Mouse (Mus musculus) spleen, adult 2 months (tissue): Measurements from ENCODE around the gene Kcnip3. TPM values are rescaled to one million over a fixed set of nuclear protein-coding genes. Genes with fewer than 3 reads are reported as not detected.

Source experiments
- DNase-seq, 2 experiments: peaks; one replicate each; pipeline versions ENCODE4 v3.0.0 to v3.0.0-alpha.2; 2012 to 2021; ENCODE audit warnings: low spot score in 2 of 2, low read depth in 1 of 2
- H3K27ac ChIP-seq: fragments of 200-500 bp; 2 replicates; pipeline ENCODE4 v1.5.1; 2012; ENCODE audit warnings: low read length, inconsistent platforms; ENCODE audit not compliant: insufficient read depth
- H3K27me3 ChIP-seq: fragments of 200-500 bp; 2 replicates; pipeline ENCODE4 v1.6.1; 2012; ENCODE audit warnings: mild to moderate bottlenecking, moderate library complexity, low read length, inconsistent platforms; ENCODE audit not compliant: control insufficient read depth, insufficient read depth
- H3K36me3 ChIP-seq: fragments of 200-500 bp; 2 replicates; pipeline ENCODE4 v1.6.1; 2012; ENCODE audit warnings: mild to moderate bottlenecking, low read length, inconsistent platforms; ENCODE audit not compliant: control insufficient read depth, insufficient read depth
- H3K4me1 ChIP-seq: fragments of 200-500 bp; 2 replicates; pipeline ENCODE4 v1.6.1; 2011; ENCODE audit warnings: inconsistent platforms; ENCODE audit not compliant: control insufficient read depth, insufficient read depth, insufficient read length
- H3K4me3 ChIP-seq: fragments of 200-500 bp; 2 replicates; pipeline ENCODE4 v1.5.1; 2011; ENCODE audit warnings: mild to moderate bottlenecking, inconsistent platforms; ENCODE audit not compliant: insufficient read depth, insufficient read length; ENCODE audit errors: extremely low read depth
- CTCF ChIP-seq: fragments of 200-500 bp; IDR thresholded peaks from 2 replicates; pipeline ENCODE4 v1.5.1; 2011; ENCODE audit warnings: mild to moderate bottlenecking, inconsistent platforms; ENCODE audit not compliant: insufficient read depth, insufficient read length, insufficient replicate concordance; ENCODE audit errors: extremely low read depth
- POLR2A ChIP-seq: fragments of 200-500 bp; IDR thresholded peaks from 2 replicates; pipeline ENCODE4 v1.6.1; 2011; ENCODE audit warnings: low read depth, low read length, inconsistent platforms
- WGBS: fragments of 180-500 bp; shearing (Covaris S2); methylation state at CpG from one replicate; pipeline ENCODE4 v1.1.7; 2018; 5-methylcytosine and 5-hydroxymethylcytosine counted together
- polyA plus RNA-seq: library from polyadenylated mRNA; depleted of rRNA; stranded (reverse); fragments of >200 nt; gene quantifications from 2 replicates; pipeline ENCODE4 v1.2.3, GENCODE M21; 2012

Kcnip3 gene
- polyA plus RNA-seq, 1 experiment: 2.3 TPM

- no peak for TF ChIP-seq CTCF
- no peak for TF ChIP-seq POLR2A
- no peak for DNase-seq
- Histone ChIP-seq H3K27ac (no peak overlapping the region), H3K4me3 (no peak overlapping the region), H3K27me3 (no peaks in the 10 kb centered on the region), H3K36me3 (no peaks in the 10 kb centered on the region), H3K4me1 (no peaks in the 10 kb centered on the region)
- WGBS: 29% methylated on average over 3 of the region's 3 CpGs
These were observed 3.1 kb downstream of the Kcnip3 start for GRCm38 (mm10) chr2:127518831-127519230.

GRCm38 (mm10) chr2:127518273-127518672 lies 3.6 kb downstream of the Kcnip3 start:
- TF ChIP-seq POLR2A: no peak
- WGBS: 4% methylated on average over 3 of the region's 3 CpGs
- no peak overlapping the region for H3K4me3 ChIP-seq

GRCm38 (mm10) chr2:127517081-127517480 lies 4.8 kb downstream of the Kcnip3 start:
- Histone ChIP-seq H3K36me3 (no peaks in the 10 kb centered on the region), H3K27ac (no peak overlapping the region), H3K4me3 (no peak overlapping the region), H3K27me3 (no peaks in the 10 kb centered on the region), H3K4me1 (no peaks in the 10 kb centered on the region)
- TF ChIP-seq CTCF: no peak
- TF ChIP-seq POLR2A: no peak
- WGBS: 64% methylated on average over 8 of the region's 8 CpGs
- no peak for DNase-seq

More at GRCm38 (mm10) chr2:127518273-127518672, 3.6 kb downstream of the Kcnip3 start:
- Histone ChIP-seq H3K27ac (no peak overlapping the region), H3K4me1 (no peaks in the 10 kb centered on the region), H3K36me3 (no peaks in the 10 kb centered on the region), H3K27me3 (no peaks in the 10 kb centered on the region)
- no peak for DNase-seq

GRCm38 (mm10) chr2:127514380-127515124 lies 7.3 kb downstream of the Kcnip3 start:
- no peak for DNase-seq
- no peaks in the 10 kb centered on the region for H3K4me1 ChIP-seq
- H3K4me3 ChIP-seq: no peak overlapping the region
- TF ChIP-seq CTCF: no peak
- no peak for TF ChIP-seq POLR2A
- 87% methylated on average over 9 of the region's 9 CpGs for WGBS
- H3K27ac ChIP-seq: no peak overlapping the region
- H3K27me3 ChIP-seq: no peaks in the 10 kb centered on the region
- no peaks in the 10 kb centered on the region for H3K36me3 ChIP-seq

- H3K4me3 ChIP-seq: no peak overlapping the region
- no peaks in the 10 kb centered on the region for H3K36me3 ChIP-seq
- TF ChIP-seq CTCF: no peak
- TF ChIP-seq POLR2A: no peak
- H3K27ac ChIP-seq: no peak overlapping the region
- DNase-seq: no peak
- no peaks in the 10 kb centered on the region for H3K4me1 ChIP-seq
- 41% methylated on average over 3 of the region's 3 CpGs for WGBS
- H3K27me3 ChIP-seq: no peaks in the 10 kb centered on the region
These were observed 8.7 kb downstream of the Kcnip3 start for GRCm38 (mm10) chr2:127513244-127513643.

GRCm38 (mm10) chr2:127511426-127511825 lies 10.5 kb downstream of the Kcnip3 start:
- 82% methylated on average over 4 of the region's 4 CpGs for WGBS
- H3K27ac ChIP-seq: no peak overlapping the region
- H3K4me1 ChIP-seq: no peaks in the 10 kb centered on the region
- no peaks in the 10 kb centered on the region for H3K27me3 ChIP-seq
- H3K36me3 ChIP-seq: no peaks in the 10 kb centered on the region
- no peak for DNase-seq
- no peak for TF ChIP-seq POLR2A
- no peak for TF ChIP-seq CTCF
- no peak overlapping the region for H3K4me3 ChIP-seq

DNA sequence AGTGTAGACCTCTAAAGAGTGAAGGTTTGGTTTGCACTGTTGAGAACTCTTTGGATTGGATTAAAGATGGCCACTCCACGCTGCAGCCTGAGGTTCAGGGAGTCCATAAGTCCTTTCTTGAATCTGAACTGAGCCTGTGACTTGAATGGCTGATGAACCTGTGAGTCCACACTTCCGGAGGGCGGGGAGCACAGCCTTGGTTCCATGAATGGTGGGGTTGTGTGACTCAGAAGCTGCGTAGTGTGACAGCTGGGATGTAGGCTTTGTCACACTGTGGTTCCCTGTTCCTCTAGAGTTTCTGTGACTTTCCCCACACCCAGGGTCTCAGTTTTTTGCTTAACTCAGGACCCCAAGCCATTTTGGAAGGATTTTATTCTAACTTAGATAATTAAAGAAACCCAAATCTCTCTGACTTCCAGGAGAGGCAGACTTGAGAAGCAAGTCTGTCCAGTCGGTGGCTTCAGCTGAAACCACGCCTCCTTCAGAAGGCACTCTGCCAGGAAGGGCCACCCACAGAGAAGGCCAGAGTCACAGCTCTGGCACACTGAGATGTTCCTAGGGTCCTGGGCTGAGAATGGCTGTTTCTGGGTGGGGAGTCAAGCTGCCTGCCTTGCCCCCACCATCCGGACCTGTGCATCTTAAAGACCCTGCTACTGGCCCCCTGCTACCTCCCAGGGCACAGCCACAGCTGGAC lies 13.8 kb downstream of the Kcnip3 start:
- Histone ChIP-seq H3K27me3 (no peaks in the 10 kb centered on the region), H3K27ac (no peak overlapping the region), H3K4me3 (no peak overlapping the region), H3K4me1 (no peaks in the 10 kb centered on the region), H3K36me3 (no peaks in the 10 kb centered on the region)
- WGBS: 65% methylated on average over 7 of the region's 7 CpGs
- DNase-seq: no peak
- TF ChIP-seq CTCF (no peak), POLR2A (no peak)
